Mouse (Mus musculus) left cerebral cortex, adult 8-10 months (tissue): Measurements from ENCODE around the gene Mroh2a. TPM values are rescaled to one million over a fixed set of nuclear protein-coding genes. Genes with fewer than 3 reads are reported as not detected.
"Not testable (repeated sequence)": the region's sequence is repeated elsewhere in the genome, so short reads cannot be mapped to it uniquely, and the experiment has no call there.

Experiments used
- DNase-seq, 2 experiments: peaks; one replicate each; pipeline ENCODE4 v3.0.0; 2022; ENCODE audit warnings: low spot score in 2 of 2
- total RNA-seq, 4 experiments: library from RNA; stranded (reverse); gene quantifications; 2 replicates each; pipeline ENCODE4 v1.2.4; 2022

Gene Mroh2a
- total RNA-seq, 4 experiments from 2014 or later, result 0.07 to 0.40 (median 0.18) TPM; not detected in 1

DNA sequence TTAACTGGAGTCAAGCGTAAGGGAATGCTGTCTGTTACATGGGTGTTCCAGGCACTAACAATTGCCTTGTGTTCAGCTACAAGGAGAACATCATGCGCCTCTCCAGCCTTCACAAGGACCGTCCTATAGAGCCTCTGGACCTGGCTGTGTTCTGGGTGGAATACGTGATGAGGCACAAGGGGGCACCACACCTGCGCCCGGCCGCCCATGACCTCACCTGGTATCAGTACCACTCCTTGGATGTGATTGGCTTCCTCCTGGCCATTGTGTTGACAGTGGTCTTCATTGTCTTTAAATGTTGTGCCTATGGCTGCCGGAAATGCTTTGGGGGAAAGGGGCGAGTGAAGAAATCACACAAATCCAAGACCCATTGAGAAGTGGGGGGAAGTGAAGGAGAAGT is 8.7 kb upstream of the Mroh2a start:
- DNase-seq, result no peak

DNA sequence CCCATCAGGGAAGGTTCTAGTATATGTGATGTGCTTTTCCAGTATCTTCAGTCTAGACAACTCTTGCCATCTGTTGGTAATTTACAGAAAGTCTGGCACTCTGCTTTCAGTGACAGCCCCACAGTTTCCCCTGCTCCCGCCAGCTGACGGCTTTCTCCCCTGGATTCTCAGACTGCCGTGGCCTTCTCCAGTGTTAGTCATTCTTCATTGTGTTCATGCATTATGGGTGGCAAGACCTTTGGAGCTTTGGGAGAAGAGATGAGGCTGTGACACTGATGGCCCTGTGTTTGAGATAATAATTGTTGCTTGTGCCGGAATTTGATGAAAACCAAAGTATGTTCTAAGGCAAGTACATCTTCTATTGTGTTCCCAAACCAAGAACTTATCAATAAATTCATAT is 8.2 kb upstream of the Mroh2a start:
- no peak for DNase-seq

DNA sequence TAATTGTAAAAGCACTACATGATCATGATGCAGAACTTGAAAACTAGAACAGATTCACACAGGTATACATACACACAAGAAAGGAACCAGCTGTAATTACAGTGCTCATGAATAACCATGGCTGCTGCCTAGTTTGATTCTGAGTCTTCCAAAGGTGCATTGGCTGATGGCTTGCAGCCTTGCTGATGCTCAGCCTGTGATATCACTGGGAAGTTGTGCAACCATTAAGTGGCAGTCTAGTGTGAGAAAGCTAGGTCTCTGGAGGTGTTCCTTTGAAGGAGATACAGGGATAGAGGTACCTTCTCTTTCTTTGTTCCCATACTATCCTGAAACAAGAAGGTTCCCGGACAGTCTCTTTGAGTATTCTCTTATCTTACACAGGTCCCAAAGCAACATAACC is 7.7 kb upstream of the Mroh2a start:
- DNase-seq, result no peak

DNA sequence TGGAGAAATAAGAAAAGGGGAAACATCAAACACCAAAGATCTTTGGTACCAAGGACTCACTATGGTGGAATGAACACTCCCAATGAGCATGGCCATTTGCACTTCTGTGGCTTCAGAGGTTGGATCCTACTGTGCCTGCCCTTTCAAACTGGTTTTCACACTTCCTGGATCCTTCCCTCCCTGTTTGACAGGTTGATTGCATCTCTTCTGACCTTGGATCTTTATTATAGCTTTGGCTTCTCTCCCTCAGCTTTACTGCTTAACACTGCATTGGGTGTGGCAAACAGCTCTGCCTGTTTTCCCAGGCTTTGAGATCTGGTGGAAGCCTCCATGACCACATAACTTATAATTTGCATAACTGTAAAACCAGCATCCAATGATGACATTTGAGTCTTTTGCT is 6.5 kb upstream of the Mroh2a start:
- DNase-seq, result no peak

DNA sequence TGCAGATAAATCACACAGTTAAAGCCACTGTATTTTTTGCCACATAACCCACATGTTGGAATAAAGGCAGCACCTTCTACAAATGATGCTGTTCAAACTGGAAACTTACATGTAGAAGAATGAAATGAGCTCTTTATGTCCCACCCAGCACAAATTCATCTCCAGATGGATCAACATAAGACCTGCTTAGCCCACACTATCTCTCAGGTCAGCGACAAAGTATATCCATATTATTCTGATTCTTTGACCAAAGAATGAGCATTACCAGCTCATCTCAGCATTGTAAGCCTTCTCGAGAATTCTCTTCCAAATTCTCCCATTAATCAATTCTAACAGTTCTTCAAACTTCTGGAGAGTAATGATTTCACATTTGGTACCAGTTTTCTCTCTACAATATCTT is 4.6 kb upstream of the Mroh2a start:
- DNase-seq, result no peak

DNA sequence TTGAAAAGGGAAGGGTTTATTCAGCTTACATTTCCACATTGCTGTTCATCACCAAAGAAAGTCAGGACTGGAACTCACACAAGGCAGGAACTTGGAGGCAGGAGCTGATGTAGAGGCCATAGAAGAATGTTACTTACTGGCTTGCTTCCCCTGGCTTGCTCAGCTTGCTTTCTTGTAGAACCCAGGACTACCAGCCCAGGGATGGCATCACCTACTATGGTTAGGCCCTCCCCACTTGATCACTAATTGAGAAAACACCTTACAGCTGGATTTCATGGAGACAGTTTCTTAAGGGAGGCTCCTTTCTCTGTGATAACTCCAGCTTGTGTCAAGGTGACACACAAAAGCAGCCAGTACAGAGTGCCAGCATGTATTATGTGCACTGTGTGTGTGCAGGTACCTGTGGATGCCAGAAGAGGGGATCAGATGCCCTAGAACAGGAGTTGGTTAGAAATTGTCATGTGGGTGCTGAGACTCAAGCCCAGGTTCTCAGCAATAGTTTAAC is 3.7 kb upstream of the Mroh2a start:
- DNase-seq, result not testable (repeated sequence)

DNA sequence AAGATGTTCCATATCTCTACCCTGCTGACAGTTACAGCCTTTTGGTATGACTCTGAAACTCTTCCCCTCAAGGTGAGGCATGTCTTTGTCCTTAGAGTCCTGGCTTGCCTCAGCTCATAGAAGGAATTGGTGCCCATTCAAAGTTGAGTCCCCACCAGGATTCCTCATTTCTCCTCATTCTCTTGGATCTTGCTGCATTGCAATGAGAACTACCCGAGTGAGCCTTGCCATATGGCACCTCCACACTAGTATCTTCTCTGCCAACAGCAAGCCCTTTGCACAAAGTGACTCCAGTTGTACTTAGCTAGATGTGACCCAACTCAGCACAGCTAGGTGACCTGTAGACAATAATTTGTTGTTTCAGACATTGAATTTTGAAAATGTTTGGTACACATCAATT is 3.2 kb upstream of the Mroh2a start:
- no peak for DNase-seq

DNA sequence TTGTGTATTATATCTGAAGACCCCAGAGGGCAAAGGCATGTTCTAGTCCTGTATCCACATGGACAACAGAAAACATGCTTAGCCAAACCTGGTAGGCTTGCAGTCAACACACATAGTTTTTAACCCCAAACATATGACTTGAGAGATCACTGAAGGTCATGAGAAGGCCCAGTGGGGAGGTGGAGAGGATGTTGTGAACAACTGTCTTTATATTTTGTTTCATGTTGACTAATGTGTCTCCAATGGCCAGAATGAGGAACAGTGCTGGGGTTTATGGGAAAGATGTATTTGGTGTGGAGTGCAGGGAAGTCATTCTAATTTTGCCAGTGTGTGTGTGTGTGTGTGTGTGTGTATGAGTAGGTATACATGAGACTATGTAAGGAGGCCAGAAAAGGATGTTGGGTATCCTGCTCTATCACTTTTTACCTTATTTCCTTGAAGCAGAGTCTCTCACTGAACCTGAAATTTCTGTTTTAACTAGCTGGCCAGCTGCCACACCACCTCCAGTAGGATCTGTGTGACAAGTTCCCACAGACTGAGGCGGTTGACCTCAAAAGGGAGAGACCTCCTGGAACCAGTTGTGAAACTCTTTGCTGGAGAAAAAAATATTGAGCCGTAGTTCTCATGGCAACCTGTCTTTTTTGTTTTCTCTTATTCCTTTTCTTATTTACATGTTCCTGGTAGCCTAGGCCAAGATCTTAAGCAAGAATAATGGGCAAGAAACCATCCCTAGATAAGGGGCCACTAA is 2.6 kb upstream of the Mroh2a start:
- DNase-seq, result no peak

DNA sequence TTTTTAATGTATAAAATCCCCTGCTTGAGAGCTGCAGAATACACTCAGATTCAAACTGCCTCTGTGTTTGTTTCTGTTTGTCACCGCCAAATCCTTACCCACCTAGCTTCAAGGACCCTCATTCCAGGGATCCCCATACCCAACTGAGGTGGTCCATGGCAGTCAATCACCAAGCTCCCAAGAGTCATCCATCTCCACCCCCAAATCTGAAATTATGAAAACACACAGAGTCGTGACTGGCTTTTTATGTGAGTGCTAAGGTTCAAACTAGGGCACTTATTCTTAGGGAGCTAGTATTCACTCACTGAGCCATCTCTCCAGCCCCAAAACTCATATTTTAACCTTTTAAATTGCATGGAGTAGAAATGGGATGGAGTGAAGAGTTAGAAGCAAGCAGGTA is 1.5 kb upstream of the Mroh2a start:
- DNase-seq, result not testable (repeated sequence)

DNA sequence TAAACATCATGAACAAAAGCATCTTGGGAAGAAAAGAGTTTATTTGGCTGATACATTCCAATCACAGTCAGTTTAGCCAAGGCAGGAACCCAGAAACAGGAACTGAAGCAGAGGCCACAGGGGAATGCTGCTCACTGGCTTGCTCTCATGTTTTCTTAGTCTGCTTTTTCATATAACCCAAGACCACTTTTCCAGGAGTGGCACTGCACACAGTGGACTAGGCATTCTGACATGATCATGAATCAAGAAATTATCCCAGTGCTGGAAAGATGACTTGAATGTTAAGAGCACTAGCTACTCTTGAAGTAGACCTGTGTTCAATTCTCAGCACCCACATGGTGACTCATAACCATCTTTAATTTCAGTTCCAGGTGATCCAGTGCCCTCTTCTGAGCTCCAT is 1.0 kb upstream of the Mroh2a start:
- no peak for DNase-seq

DNA sequence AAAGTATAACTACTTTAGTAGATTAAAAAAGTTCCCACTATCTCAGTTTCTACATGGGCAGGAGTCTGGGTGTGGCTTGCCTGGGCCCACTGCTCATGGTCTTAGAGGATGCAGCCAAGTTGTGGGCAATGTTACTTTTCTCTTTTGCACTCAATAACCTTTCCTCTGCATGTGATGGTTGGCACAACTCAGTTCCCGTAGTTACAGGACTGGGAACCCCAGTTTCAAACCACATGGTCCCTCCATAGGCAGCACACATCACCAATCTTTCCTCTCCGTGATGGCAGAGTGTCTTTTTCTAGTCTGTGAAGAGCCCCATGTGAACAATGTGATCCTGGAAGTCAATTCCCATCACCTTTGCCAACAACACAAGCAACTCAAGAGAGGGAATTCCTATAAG is 696 bp downstream of the Mroh2a start:
- DNase-seq, result peak in 1 of 2 experiments; percentile 3

DNA sequence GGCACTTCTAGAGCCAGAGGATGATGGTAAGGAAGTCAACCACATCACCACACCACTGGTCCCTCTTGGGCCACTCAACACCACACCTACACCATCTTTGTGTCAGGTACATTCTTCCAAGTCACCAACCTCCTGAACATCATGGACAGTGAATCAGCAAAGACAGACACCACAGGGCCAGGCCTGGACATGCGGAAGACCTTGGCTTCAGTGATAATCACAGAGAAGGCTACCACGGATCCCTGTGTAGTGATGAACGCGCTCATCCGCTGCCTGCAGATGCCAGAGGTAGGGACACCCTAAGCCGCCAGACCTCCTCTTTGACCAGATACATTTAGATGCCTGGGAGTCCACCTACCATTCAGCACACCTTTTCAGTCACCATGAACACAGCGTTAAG is 1.3 kb downstream of the Mroh2a start:
- DNase-seq, result peak in 1 of 2 experiments; percentile 19

DNA sequence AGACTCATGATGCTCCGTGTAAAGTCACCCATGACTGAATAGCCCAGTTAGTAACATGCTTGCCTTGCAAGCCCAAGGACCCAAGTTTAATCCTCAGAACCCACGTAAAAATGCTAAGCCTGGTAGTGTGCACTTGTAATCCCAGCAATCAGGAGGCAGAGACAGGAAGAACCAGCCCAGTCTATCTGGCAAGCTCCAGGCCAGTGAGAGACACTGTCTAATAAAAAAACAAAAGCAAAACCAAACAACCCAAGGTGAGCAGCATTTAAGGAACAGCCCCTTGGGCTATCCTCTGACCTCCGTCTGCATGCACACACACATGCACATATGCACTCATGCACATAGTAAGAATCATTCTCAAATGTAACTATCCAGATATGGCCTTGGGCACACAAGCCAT is 2.8 kb downstream of the Mroh2a start:
- DNase-seq, result no peak

DNA sequence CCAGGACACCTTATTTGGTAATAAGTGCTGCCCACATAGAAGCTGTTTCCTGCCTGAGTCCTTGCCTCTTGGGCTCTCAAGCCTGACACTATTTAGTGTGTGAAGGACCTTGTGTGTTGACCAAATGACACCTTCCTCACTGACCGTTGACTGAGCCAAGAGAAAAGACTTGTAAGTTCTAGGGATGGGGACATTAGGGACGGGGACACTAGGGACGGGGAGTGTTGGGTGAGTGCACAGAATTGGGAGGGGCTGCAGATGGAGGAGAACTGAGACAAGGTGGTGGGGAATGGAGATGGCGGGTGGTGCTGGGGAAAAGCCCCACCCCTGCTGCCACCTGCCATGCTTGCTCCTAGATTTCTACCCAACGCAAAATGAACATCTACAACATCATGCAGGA is 3.2 kb downstream of the Mroh2a start:
- no peak for DNase-seq

DNA sequence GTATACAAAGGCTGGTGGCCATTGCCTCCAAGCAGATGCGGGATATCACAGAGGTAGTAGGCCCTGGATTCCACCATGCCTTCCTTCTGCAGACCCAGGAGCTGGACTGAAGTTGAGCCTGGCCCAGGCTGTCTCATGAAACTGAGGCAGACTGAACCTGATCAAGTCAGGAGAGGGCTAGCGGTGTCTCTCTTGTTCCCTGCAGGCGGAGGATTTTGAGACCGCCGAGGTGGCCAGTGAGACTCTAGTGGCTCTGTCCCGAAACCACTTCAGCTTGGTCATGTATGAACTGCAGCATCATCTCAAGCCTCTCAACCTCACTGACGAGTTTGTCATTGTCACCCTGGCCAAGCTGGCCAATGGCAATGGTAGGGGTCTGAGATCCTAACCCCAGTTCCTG is 3.6 kb downstream of the Mroh2a start:
- DNase-seq, result no peak

DNA sequence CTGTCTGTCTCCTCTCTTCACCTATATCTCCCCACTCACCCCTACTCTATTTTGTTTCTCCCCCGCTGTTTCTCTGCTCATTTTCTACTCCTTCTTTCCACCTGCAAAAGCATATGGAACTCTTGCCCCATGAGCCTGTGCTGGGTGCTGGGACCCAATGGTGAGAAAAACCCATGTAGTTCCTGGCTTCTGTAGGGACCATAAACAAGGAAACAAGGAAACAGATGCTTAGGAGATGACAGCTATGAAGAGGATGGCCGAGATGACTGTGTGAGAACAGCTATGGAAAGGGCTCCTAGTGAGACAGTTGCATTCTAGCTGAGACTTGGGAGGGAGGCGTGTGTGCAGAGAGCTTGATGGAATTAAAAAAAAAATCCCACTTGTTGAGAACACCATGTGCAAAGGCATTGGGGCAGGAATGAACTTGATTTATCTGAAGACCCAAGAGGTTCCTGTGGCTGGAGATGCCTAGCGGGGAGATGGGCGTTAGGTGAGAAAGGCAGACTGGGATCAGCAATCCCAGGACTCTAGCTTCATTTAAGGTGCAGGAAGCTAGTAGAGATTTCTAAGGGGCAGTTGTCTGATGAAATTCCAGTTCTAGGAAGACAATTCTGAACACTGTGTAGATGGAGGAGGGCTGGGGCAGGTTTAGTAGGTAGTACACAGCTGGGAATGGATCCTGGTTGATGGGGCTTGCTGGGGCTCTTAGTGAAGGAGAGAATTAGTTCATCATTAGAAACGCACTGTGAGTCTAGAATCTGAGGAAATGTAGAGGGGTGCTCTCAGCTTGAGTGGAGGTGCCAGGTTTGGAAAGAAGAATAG is 4.4 kb downstream of the Mroh2a start:
- DNase-seq, result no peak

DNA sequence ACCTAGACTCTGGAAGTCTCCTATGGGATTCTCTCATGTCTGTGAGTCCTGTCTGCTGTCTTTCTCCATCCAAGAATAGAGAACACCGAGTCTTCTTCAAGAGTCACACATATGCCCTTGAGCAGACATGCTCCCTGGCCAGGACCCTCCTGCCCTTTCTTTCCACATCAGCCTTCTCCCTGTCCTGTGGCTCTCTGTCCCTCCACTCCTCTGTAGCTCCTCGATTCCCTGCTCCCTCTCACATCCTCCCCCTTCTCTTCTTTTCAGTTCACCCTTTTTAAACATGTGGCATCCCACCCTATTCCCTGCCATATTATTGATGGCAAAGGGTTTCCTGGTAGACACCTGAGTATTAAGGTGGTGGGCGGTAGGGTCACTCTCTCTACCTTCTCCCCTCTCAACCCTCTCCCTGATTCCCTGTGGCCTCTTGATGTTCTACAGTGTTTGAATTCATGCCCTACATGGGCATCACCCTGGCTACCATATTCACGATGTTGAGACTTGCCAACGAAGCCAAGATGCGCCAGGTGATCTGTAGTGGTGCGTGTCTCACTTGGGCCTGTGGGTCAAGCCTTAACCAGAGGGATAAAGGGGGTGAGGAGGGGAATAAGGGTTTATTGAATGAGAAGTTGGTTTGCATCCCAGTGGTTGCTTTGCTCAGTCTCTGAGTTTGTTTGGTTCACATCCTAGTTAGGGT is 5.2 kb downstream of the Mroh2a start:
- DNase-seq, result no peak

DNA sequence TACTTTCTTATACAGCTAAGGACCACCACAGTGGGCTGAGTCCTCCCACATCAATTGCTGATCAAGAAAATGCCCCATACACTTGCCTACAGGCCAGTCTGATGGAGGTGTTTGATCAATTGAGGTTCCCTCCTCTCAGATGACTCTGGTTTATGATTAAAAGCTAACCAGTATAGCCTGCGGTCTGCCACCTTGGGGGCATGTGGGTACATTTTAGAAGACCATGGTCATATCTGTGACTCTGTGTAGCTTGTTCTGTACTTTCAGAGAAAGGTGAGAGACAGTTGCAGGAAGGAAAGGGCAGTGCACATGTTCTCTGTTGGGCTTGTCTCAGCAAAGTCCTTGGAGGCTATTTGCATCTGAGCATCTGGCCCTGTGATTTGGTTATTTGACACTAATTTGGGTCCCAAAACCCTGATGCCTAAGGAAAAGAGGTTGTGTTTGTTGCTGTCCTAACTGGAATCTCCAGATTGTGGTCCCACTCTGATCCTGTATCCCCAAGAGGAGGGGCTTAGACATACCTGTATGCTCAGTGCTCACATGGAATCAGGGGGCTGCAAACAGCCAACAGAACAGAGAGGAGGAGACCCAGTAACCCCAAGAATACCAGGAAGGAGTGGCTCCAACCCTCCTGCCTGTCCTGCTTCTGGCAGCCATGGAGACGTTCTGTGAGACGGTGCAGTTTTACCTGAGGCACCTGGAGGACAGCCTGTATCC is 6.0 kb downstream of the Mroh2a start:
- no peak for DNase-seq

DNA sequence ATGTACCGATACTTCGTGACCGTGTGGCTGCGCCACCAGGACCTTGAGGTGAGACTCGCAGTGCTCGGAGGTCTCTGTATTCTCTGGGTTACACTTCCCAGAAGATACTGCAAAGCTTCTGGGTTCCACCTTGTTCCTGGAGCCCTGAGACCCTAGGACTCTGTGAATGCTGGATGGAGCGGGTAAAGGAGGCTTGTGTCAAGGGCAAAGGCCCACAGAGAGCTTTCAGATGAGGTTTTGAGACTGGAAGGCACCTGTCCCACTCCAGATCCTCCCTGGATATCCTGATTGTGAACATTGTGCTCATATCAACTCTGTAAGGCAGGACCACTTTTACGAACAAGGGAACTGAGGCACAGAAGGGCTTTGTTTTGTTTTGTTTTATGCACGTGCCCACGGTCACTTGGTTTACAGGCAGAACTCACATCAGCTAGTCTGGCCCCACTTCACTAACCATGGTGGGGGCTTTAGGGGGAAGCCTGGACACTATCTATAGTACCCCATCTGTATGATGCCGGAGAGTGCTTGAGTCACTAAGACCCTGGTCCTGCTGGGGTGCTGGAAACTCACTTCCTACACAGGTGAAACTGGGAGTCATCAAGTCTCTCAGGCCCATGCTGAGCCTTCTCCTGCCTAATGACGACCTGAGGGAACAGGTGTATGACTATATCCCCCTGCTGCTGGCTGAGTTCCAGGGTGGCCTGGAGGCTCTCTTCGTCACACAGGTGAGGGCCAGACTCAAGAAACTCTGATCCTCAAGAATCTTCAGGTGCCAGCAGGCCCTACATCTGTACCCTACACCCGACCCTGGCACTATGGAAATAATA is 6.8 kb downstream of the Mroh2a start:
- no peak for DNase-seq

DNA sequence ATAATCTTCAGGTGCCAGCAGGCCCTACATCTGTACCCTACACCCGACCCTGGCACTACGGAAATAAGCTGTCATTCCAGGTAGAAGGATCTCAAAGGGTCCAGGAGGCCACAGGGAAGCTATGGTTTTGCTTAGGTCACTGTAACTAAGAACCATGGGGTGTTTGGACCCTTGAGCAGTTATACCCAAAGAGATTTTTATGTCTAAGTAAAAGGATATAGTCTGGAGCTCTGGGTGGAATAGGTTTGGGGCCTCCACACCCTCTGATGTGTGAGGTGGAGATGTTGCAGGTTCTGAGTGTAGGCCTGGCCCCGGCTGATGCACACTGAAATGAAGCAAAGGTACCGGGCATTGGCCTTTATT is 7.4 kb downstream of the Mroh2a start:
- DNase-seq, result no peak

DNA sequence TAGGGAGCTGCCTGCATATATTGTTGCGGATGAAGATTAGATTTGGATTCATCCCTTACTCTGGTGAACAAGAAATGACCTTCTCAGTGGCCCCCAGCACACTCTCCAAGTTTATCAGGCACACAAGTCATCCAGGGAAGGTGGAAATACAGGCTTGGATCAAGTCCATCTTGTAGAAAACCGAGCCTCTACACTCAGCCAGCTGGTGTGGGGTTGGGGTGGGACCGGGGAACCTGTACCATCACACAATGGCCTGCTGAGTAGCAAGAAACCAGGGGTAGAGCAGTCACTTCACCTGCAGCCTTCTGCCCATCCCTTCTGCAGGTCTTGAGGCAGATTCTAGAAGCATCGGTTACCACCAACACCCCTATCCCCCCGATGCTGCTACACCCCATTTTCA is 7.9 kb downstream of the Mroh2a start:
- DNase-seq, result no peak
